Mouse (Mus musculus) kidney, postnatal 10 days (tissue): ENCODE results near the gene Ski.

Experiments used
- DNase-seq: peaks from one replicate; pipeline ENCODE4 v3.0.0; 2021; ENCODE audit warnings: mixed read lengths

Ski gene

GRCm38 (mm10) chr4:155234371-155235310 is 12.2 kb upstream of the Ski start:
- DNase-seq, result peak; percentile 82

GRCm38 (mm10) chr4:155233878-155234277 is 11.5 kb upstream of the Ski start:
- peak; percentile 87 for DNase-seq

GRCm38 (mm10) chr4:155228461-155228860 is 6.1 kb upstream of the Ski start:
- DNase-seq, result peak; percentile 26

- no peak for DNase-seq
These were observed 5.6 kb upstream of the Ski start for GRCm38 (mm10) chr4:155227986-155228385.

- no peak for DNase-seq
These were observed 3.5 kb upstream of the Ski start for GRCm38 (mm10) chr4:155225918-155226317.

GRCm38 (mm10) chr4:155223594-155224528 is 1.5 kb upstream of the Ski start:
- DNase-seq, result no peak

- peak; percentile 100 for DNase-seq
These were observed 625 bp upstream of the Ski start for GRCm38 (mm10) chr4:155222841-155223593.

GRCm38 (mm10) chr4:155221599-155222551 is 517 bp downstream of the Ski start:
- DNase-seq, result peak; percentile 86

GRCm38 (mm10) chr4:155221106-155221505 is 1.3 kb downstream of the Ski start:
- no peak for DNase-seq

- DNase-seq, result peak; percentile 63
These were observed 1.9 kb downstream of the Ski start for GRCm38 (mm10) chr4:155220213-155221100.

GRCm38 (mm10) chr4:155219271-155220212 is 2.9 kb downstream of the Ski start:
- DNase-seq, result no peak

- DNase-seq, result peak; percentile 43
These were observed 4.2 kb downstream of the Ski start for GRCm38 (mm10) chr4:155218104-155218732.

GRCm38 (mm10) chr4:155217241-155218103 is 4.9 kb downstream of the Ski start:
- DNase-seq, result peak; percentile 47

- peak; percentile 61 for DNase-seq
These were observed 6.4 kb downstream of the Ski start for GRCm38 (mm10) chr4:155215773-155216630.

GRCm38 (mm10) chr4:155215203-155215602 is 7.2 kb downstream of the Ski start:
- peak; percentile 56 for DNase-seq

GRCm38 (mm10) chr4:155214793-155215192 is 7.6 kb downstream of the Ski start:
- no peak for DNase-seq

- DNase-seq, result no peak
These were observed 8.2 kb downstream of the Ski start for GRCm38 (mm10) chr4:155214188-155214587.
